Mouse (Mus musculus): ENCODE results near the gene Ywhah.
"Not testable (repeated sequence)": the region's sequence is repeated elsewhere in the genome, so short reads cannot be mapped to it uniquely, and the experiment has no call there.

Gene Ywhah

GRCm38 (mm10) chr5:33011132-33012106 lies 7.2 kb upstream of the Ywhah start:
- no peak for DNase-seq (ENCODE audit: low spot score)

DNA sequence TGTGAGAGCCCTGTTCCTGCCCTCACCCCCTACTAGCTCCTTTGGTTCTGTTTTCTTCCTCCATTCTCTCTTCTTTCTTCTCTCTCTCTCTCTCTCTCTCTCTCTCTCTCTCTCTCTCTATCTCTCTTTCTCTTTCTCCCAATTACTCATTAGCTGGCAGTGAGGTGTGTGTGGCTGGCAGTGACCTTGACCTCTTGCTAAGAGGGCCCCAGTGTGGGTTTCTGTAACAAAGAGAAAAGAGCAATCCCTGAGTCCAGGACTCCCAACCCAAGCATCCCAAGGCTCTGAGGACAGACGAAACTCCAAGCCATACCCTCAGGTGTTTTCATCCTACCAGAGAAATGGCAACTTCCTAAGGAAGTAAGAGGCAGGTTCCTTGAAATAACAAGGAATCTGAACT lies 4.5 kb upstream of the Ywhah start:
- no peak for DNase-seq (ENCODE audit: low spot score)

DNA sequence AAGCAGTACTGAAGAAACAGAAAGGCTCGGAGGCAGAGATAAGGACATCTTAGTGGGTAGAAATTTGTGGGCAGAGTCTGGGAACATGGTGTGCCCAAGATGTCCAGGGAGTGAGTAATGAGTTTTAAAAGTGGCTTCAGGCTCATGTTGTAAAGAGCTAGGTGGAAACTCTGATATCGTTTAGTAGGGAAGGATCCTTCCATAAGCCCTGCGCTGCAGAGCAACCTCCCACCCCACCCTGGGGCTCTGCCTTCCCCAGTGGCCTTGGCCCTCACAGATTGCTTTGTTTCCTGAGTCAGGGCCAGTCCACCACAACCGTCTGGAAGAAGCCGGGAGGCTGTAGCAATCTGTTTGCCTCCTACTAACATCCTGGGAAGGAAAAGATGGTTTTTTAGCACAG lies 3.0 kb upstream of the Ywhah start:
- DNase-seq (ENCODE audit: low spot score), result no peak

GRCm38 (mm10) chr5:33018189-33018560 lies 441 bp upstream of the Ywhah start:
- DNase-seq (ENCODE audit: low spot score), result no peak

DNA sequence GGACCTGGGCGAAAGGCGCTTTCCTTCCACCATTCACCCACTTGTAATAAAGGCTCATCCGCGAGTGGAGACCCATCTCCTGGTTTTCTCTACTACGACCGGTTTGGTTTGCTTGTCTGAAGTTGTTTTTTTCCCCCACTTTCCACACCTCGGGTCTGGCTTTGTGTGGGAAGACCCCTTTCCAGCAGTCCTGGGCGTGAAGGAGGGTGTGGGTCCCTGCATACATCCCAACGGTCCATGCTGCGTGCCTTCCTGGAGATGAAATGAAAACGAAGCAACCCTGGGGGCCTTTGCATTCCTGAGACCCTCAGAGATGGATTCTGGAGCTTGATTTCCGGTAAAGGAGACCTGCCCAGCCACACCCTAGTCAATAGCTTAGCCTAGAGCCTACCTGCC lies 808 bp downstream of the Ywhah start:
- DNase-seq (ENCODE audit: low spot score), result no peak

- no peak for DNase-seq (ENCODE audit: low spot score)
Observed at GRCm38 (mm10) chr5:33021622-33022021, 3.0 kb downstream of the Ywhah start.

DNA sequence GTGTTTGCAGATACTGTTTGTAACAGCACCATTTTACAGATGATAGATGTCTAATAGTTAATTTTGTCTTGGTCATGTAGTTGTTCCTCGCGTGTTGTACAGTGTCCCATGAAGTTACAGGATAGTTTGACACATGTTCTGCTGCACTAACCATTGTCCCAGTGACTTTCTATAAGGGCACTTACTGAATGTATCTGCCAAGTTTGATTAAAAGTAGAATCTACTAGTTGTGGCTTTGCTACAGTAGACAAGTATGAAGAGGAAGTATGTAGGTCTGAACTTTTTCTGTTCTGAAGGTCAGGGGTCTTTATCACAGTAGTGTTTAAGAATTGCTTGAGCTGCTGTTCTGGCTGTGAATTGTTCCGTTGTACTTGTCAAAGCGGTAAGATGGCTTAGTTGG lies 4.7 kb downstream of the Ywhah start:
- no peak for DNase-seq (ENCODE audit: low spot score)

GRCm38 (mm10) chr5:33024474-33024873 lies 5.9 kb downstream of the Ywhah start:
- DNase-seq (ENCODE audit: low spot score), result no peak

- DNase-seq (ENCODE audit: low spot score), result no peak
Observed at GRCm38 (mm10) chr5:33028656-33029055, 10.0 kb downstream of the Ywhah start.

DNA sequence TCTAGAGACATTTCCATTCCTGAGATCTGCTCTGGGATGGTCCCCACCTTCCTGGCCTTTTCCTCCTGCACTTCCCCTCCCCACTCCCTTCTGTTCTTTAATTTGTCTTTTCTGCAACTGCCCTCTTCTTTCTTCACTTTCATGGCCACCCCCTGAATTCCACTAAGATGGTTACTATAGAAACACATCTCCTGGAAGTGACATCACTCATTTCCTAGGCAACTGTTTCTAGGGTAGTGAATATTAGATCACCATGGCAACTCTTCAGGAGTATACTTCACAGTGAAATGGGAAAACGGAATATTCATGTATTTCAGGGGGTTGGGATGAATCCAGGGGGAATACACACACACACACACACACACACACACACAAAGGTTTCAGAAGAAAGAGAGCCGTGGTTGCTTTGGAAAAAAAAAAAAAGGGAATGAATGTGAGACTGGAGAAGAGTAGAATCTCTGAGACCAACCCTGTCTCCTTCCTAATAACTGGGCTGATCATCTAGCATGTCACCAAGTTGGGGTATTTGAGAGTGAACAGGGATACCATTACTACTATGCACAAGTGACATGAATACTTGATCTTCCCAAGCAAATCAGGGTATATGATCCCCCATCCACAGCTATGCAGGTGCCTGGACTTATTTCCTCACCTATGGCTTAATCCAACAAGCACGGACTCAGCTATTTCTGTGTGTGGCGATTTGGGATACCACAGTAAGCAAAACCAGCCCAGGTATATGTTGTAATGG lies 12.0 kb downstream of the Ywhah start:
- no peak for DNase-seq (ENCODE audit: low spot score)

GRCm38 (mm10) chr5:33032036-33032773 lies 13.6 kb downstream of the Ywhah start:
- DNase-seq (ENCODE audit: low spot score), result no peak

DNA sequence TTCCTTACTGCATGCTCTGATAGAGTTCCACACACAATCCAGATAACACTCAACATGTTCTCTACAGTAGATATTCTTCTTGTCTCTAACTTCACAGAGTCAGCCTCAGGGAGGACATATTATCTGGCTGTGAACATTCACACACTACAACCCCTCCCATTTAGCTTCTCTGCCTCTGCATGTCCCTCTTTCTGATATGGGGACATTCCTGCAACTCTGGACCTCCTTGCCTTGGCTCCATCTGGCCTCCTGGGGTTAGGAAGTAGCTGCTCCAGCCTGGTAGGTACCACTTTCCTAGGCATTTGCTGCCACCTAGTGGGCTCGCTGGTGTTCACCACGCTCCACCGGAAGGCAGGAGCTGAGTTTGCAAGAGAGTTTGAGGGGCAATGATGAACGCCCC lies 14.5 kb downstream of the Ywhah start:
- peak; percentile 83 for DNase-seq (ENCODE audit: low spot score)

GRCm38 (mm10) chr5:33033633-33034032 lies 15.0 kb downstream of the Ywhah start:
- DNase-seq (ENCODE audit: low spot score), result not testable (repeated sequence)

- DNase-seq (ENCODE audit: low spot score), result no peak
Observed at GRCm38 (mm10) chr5:33034100-33034499, 15.5 kb downstream of the Ywhah start.

DNA sequence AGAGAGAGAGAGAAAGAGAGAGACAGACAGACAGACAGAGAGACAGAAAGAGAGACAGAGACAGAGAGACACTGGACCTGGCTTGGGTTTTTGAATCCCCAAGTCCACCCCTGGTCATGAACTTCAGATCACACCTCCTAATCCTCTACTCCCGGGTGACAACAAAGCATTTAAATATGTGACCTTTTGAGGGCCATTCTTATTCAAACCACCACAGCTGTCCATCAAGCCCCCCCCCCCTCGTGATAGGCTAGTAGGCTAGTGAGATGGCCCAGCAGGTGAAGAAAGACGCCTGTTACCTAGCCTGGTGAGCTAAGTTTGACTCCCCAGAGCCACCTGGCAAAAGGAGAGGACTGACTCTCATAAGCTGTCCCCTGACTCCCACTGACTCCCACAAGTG lies 16.3 kb downstream of the Ywhah start:
- no peak for DNase-seq (ENCODE audit: low spot score)

- no peak for DNase-seq (ENCODE audit: low spot score)
Observed at GRCm38 (mm10) chr5:33038656-33039509, 20.3 kb downstream of the Ywhah start.

DNA sequence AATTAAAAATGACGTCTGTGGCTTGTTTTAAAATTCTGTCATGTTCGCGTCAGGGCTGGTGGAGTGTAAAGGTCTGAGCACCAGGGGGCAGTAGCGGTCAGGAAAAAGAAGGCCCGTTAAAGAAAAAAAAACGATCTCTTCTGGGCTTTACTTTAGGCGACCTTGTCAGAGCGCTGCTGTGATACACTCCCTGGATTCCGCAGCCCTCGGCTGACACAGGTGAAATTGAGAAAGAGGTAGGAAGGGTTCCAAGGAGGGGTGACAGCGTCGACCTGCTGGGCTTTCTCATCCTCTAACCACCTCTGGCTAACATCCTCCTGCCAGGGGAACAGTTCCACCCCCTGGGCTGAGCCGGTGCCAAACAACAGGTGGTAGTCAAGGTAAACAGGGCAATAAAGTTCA lies 20.9 kb downstream of the Ywhah start:
- peak; percentile 76 for DNase-seq (ENCODE audit: low spot score)

- DNase-seq (ENCODE audit: low spot score), result not testable (repeated sequence)
Observed at GRCm38 (mm10) chr5:33040735-33041134, 22.1 kb downstream of the Ywhah start.

DNA sequence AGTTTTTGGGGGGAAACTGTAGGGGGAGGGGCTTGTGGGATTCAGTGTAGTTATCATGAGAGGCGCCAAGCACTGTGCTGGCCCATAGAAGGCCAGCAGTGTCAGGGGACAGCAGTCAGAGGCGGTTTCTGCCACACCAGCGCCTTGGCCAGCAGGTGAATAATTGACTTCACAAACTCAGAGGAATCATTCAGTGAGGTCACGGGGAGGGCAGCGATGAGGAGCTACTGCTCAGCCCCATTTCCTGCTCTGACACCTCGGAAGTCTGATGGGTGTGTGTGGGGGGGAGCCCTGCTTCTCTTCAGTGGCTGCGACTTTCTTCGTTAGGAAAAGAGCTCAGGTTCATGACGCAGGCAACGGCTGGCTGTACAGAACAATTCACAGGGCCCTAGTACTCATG lies 24.8 kb downstream of the Ywhah start:
- no peak for DNase-seq (ENCODE audit: low spot score)

- DNase-seq (ENCODE audit: low spot score), result no peak
Observed at GRCm38 (mm10) chr5:33044636-33045315, 26.2 kb downstream of the Ywhah start.

- DNase-seq (ENCODE audit: low spot score), result no peak
Observed at GRCm38 (mm10) chr5:33045316-33045705, 26.7 kb downstream of the Ywhah start.

All from urinary bladder, postnatal 14 days (tissue).